Mouse (Mus musculus) frontal cortex, postnatal 10 days (tissue): Measurements from ENCODE around the gene Pkd1l2.

ENCODE experiments used
- DNase-seq, 2 experiments: peaks; one replicate each; pipeline ENCODE4 v3.0.0; 2022; ENCODE audit warnings: low spot score in 2 of 2, mixed read lengths in 1 of 2

Pkd1l2 gene

GRCm38 (mm10) chr8:116975066-116975465 is 107.2 kb downstream of the Pkd1l2 start:
- DNase-seq, result no peak

GRCm38 (mm10) chr8:116969531-116969930 is 112.7 kb downstream of the Pkd1l2 start:
- DNase-seq, result no peak

- DNase-seq, result peak; percentile 39 to 71
Observed at GRCm38 (mm10) chr8:116954415-116954814, 127.8 kb downstream of the Pkd1l2 start.

GRCm38 (mm10) chr8:116952428-116952827 is 129.8 kb downstream of the Pkd1l2 start:
- DNase-seq, result no peak

- no peak for DNase-seq
Observed at GRCm38 (mm10) chr8:116951778-116952177, 130.5 kb downstream of the Pkd1l2 start.

GRCm38 (mm10) chr8:116951369-116951768 is 130.9 kb downstream of the Pkd1l2 start:
- DNase-seq, result no peak

GRCm38 (mm10) chr8:116947589-116947988 is 134.7 kb downstream of the Pkd1l2 start:
- no peak for DNase-seq

GRCm38 (mm10) chr8:116946851-116947250 is 135.4 kb downstream of the Pkd1l2 start:
- DNase-seq, result no peak

- peak in 1 of 2 experiments; percentile 25 for DNase-seq
Observed at GRCm38 (mm10) chr8:116946268-116946838, 135.9 kb downstream of the Pkd1l2 start.
